Comparison of ENCODE assay signal across 17 mouse cellular contexts in genomic region chr14:62454760-62455569, GRCm38 (mm10). TPM values are rescaled to one million over a fixed set of nuclear protein-coding genes. Genes with fewer than 3 reads are reported as not detected.
DNase-seq lines count a peak whose midpoint lies in the region; ATAC-seq and TF ChIP-seq lines count a peak whose summit lies in the region.
"Had no signal": no experiment of that assay in that cellular context is flagged by ENCODE, and none has a peak within 500 bp of the region (broad histone marks: within the 10 kb centered on the region; RNA-seq: fewer than 3 reads in every experiment).

No protein-coding gene starts in this region.

- H3K4me3 ChIP-seq in forebrain, embryonic 11.5 days (ENCODE audit: low read depth, low read length) = no peak overlapping the region
- H3K4me3 ChIP-seq in forebrain, embryonic 10.5 days = no peak overlapping the region
- H3K4me3 ChIP-seq in midbrain, embryonic 12.5 days = no peak overlapping the region
- H3K4me3 ChIP-seq in midbrain, embryonic 10.5 days = no peak overlapping the region
- H3K4me3 ChIP-seq in forebrain, postnatal 0 days (ENCODE audit: low read depth, low read length) = 0 out of 2 replicates have a peak overlapping the region, but pooled peaks have one; percentile 22
- H3K4me3 ChIP-seq in neural tube, embryonic 15.5 days (replicated peaks) = no peak overlapping the region
- H3K4me3 ChIP-seq: kidney, embryonic 15.5 days; liver, embryonic 13.5 days had no signal

- no peak overlapping the region for H3K9ac ChIP-seq in forebrain, embryonic 11.5 days (ENCODE audit: low read length)
- no peak overlapping the region for H3K9ac ChIP-seq in midbrain, embryonic 12.5 days (replicated peaks)
- 0 out of 2 replicates have a peak overlapping the region, but pooled peaks have one; percentile 35 for H3K9ac ChIP-seq in forebrain, postnatal 0 days
- no peak overlapping the region for H3K9ac ChIP-seq in neural tube, embryonic 15.5 days (replicated peaks)
- H3K9ac ChIP-seq: kidney, embryonic 15.5 days; liver, embryonic 13.5 days had no signal

- no peaks in the 10 kb centered on the region; the same call in 1 of the 2 replicates for H3K4me1 ChIP-seq in forebrain, embryonic 11.5 days (replicated peaks; ENCODE audit: control insufficient read depth, insufficient read depth, low read length)
- H3K4me1 ChIP-seq in forebrain, embryonic 10.5 days = peaks cover 8% of the 10 kb centered on the region; the same call in 1 of the 2 replicates
- peaks cover 20% of the 10 kb centered on the region for H3K4me1 ChIP-seq in midbrain, embryonic 12.5 days
- H3K4me1 ChIP-seq in midbrain, embryonic 10.5 days = peaks cover 2% of the 10 kb centered on the region; the same call in 1 of the 2 replicates
- peaks cover 24% of the 10 kb centered on the region for H3K4me1 ChIP-seq in forebrain, postnatal 0 days (ENCODE audit: insufficient read depth)
- H3K4me1 ChIP-seq in neural tube, embryonic 15.5 days = peaks cover 33% of the 10 kb centered on the region
- H3K4me1 ChIP-seq: kidney, embryonic 15.5 days; liver, embryonic 13.5 days had no signal

- H3K9me3 ChIP-seq in forebrain, embryonic 11.5 days (ENCODE audit: control insufficient read depth, low read length) = no peaks in the 10 kb centered on the region
- no peaks in the 10 kb centered on the region for H3K9me3 ChIP-seq in forebrain, embryonic 10.5 days
- no peaks in the 10 kb centered on the region for H3K9me3 ChIP-seq in midbrain, embryonic 12.5 days
- H3K9me3 ChIP-seq in midbrain, embryonic 10.5 days (replicated peaks) = no peaks in the 10 kb centered on the region
- no peaks in the 10 kb centered on the region for H3K9me3 ChIP-seq in forebrain, postnatal 0 days (ENCODE audit: low read length)
- no peaks in the 10 kb centered on the region for H3K9me3 ChIP-seq in neural tube, embryonic 15.5 days (replicated peaks)
- H3K9me3 ChIP-seq: kidney, embryonic 15.5 days; liver, embryonic 13.5 days had no signal

- DNase-seq in forebrain, embryonic 11.5 days (ENCODE audit: low spot score) = no peak
- no peak for DNase-seq in forebrain, embryonic 10.5 days (ENCODE audit: extremely low spot score, low spot score)
- no peak for DNase-seq in midbrain, embryonic 10.5 days (ENCODE audit: low spot score)
- DNase-seq in forebrain, postnatal 0 days = peak; percentile 81
- DNase-seq: adrenal gland, adult 8-10 months; B cell, adult 2 months; cerebellum, adult 18-20 months; heart, adult 11 months; left cerebral cortex, postnatal 4 days; liver, embryonic 13.5 days; thymus, postnatal 4 days had no signal

- TF ChIP-seq CTCF in forebrain, postnatal 0 days (IDR thresholded peaks at IDR 0.05; ENCODE audit: low read depth) = no peak; the same call in 1 of the 2 replicates

- ATAC-seq in forebrain, embryonic 11.5 days (replicated peaks; ENCODE audit: low FRiP score) = peak; percentile 55; the same call in 1 of the 2 replicates
- ATAC-seq in midbrain, embryonic 12.5 days (ENCODE audit: low FRiP score, low read depth) = peak; percentile 59
- ATAC-seq in forebrain, postnatal 0 days = peak; percentile 78
- ATAC-seq in neural tube, embryonic 15.5 days (ENCODE audit: low FRiP score) = peak; percentile 89
- no peak for ATAC-seq in monocyte, adult 5-6 weeks (replicated peaks; ENCODE audit: insufficient number of reproducible peaks, low FRiP score, low TSS enrichment, poor library complexity, severe bottlenecking)
- ATAC-seq: inflammation-experienced regulatory T-cells, adult 6 months had no signal

- no peaks in the 10 kb centered on the region for H3K36me3 ChIP-seq in forebrain, embryonic 11.5 days (ENCODE audit: control insufficient read depth, insufficient read depth, low read length)
- no peaks in the 10 kb centered on the region for H3K36me3 ChIP-seq in forebrain, embryonic 10.5 days (replicated peaks)
- no peaks in the 10 kb centered on the region for H3K36me3 ChIP-seq in midbrain, embryonic 12.5 days
- H3K36me3 ChIP-seq in midbrain, embryonic 10.5 days = no peaks in the 10 kb centered on the region
- no peaks in the 10 kb centered on the region for H3K36me3 ChIP-seq in forebrain, postnatal 0 days (ENCODE audit: insufficient read depth)
- H3K36me3 ChIP-seq in neural tube, embryonic 15.5 days = no peaks in the 10 kb centered on the region
- H3K36me3 ChIP-seq: kidney, embryonic 15.5 days; liver, embryonic 13.5 days had no signal

- H3K27me3 ChIP-seq in forebrain, embryonic 11.5 days (ENCODE audit: control insufficient read depth, insufficient read depth, low read length) = no peaks in the 10 kb centered on the region
- no peaks in the 10 kb centered on the region for H3K27me3 ChIP-seq in forebrain, embryonic 10.5 days (ENCODE audit: poor library complexity, severe bottlenecking)
- H3K27me3 ChIP-seq in midbrain, embryonic 12.5 days = no peaks in the 10 kb centered on the region; the same call in 1 of the 2 replicates
- no peaks in the 10 kb centered on the region for H3K27me3 ChIP-seq in midbrain, embryonic 10.5 days (ENCODE audit: low read depth, poor library complexity, severe bottlenecking)
- no peaks in the 10 kb centered on the region for H3K27me3 ChIP-seq in forebrain, postnatal 0 days (ENCODE audit: insufficient read depth, low read length)
- 0 out of 2 replicates have a peak, but pooled peaks cover 3% of the 10 kb centered on the region for H3K27me3 ChIP-seq in neural tube, embryonic 15.5 days (replicated peaks)
- H3K27me3 ChIP-seq: kidney, embryonic 15.5 days had no signal

- 59% methylated on average over 9 of the region's 9 CpGs for WGBS in forebrain, embryonic 11.5 days
- WGBS in forebrain, embryonic 10.5 days = 77% methylated on average over 9 of the region's 9 CpGs
- 53% methylated on average over 9 of the region's 9 CpGs for WGBS in midbrain, embryonic 12.5 days
- WGBS in midbrain, embryonic 10.5 days = 79% methylated on average over 9 of the region's 9 CpGs
- 17% methylated on average over 9 of the region's 9 CpGs for WGBS in forebrain, postnatal 0 days
- 41% methylated on average over 9 of the region's 9 CpGs for WGBS in neural tube, embryonic 15.5 days

- no peak overlapping the region for H3K4me2 ChIP-seq in forebrain, embryonic 11.5 days (ENCODE audit: low read depth, low read length, severe bottlenecking)
- H3K4me2 ChIP-seq in midbrain, embryonic 12.5 days (replicated peaks) = no peak overlapping the region
- peak overlapping the region; percentile 41 for H3K4me2 ChIP-seq in forebrain, postnatal 0 days (ENCODE audit: low read depth)
- H3K4me2 ChIP-seq in neural tube, embryonic 15.5 days = peak overlapping the region; percentile 46; the same call in 1 of the 2 replicates
- H3K4me2 ChIP-seq: kidney, embryonic 15.5 days; liver, embryonic 13.5 days had no signal

- no peak overlapping the region for H3K27ac ChIP-seq in forebrain, embryonic 11.5 days (ENCODE audit: low read depth, low read length)
- no peak overlapping the region for H3K27ac ChIP-seq in forebrain, embryonic 10.5 days
- 0 out of 2 replicates have a peak overlapping the region, but pooled peaks have one; percentile 52 for H3K27ac ChIP-seq in midbrain, embryonic 12.5 days (replicated peaks)
- H3K27ac ChIP-seq in midbrain, embryonic 10.5 days (replicated peaks) = no peak overlapping the region; the same call in 1 of the 2 replicates
- H3K27ac ChIP-seq in forebrain, postnatal 0 days (ENCODE audit: low read depth, low read length) = peak overlapping the region; percentile 37
- peak overlapping the region; percentile 80 for H3K27ac ChIP-seq in neural tube, embryonic 15.5 days (replicated peaks)
- H3K27ac ChIP-seq: kidney, embryonic 15.5 days; liver, embryonic 13.5 days had no signal

RNA-seq across cellular contexts. Expression of gene Gucy1b2, which starts 1.1 kb away (rescaled TPM):
- polyA plus RNA-seq in forebrain, embryonic 11.5 days (2014; fragmentation: Nextera tagmentation; extraction: Ambion mirVana) = 0.52 and 1.1 TPM in 2 replicates
- polyA plus RNA-seq in forebrain, embryonic 10.5 days (2016; fragmentation: Nextera tagmentation; extraction: Ambion mirVana) = 0.06 TPM in 1 of 2 replicates, not detected in the other
- polyA plus RNA-seq in midbrain, embryonic 12.5 days (2016; fragmentation: Nextera tagmentation; extraction: Ambion mirVana) = 1.6 and 2.2 TPM in 2 replicates
- 0.25 and 0.53 TPM in 2 replicates for polyA plus RNA-seq in midbrain, embryonic 10.5 days (2016; fragmentation: Nextera tagmentation; extraction: Ambion mirVana)
- total RNA-seq in forebrain, postnatal 0 days (2014; rRNA removed) = 0.92 and 1.4 TPM in 2 replicates
- polyA plus RNA-seq in forebrain, postnatal 0 days (2015; fragmentation: Nextera tagmentation; extraction: Ambion mirVana) = 0.64 and 0.84 TPM in 2 replicates
- 0.26 and 0.38 TPM in 2 replicates for polyA plus RNA-seq in neural tube, embryonic 15.5 days (2015; fragmentation: Nextera tagmentation; extraction: Ambion mirVana)
- not detected in 3 replicates for total RNA-seq in monocyte, adult 5-6 weeks (2017)
- total RNA-seq: megakaryocyte progenitor cell, adult 5-6 weeks had no signal
- polyA plus RNA-seq: inflammation-experienced regulatory T-cells, adult 6 months; kidney, embryonic 15.5 days; liver, embryonic 13.5 days had no signal

Comparison
In these comparisons a context has a peak if more than half of its experiments do, and no peak if none do; other contexts are left out.
1. H3K27ac ChIP-seq: peak in midbrain, embryonic 12.5 days (single experiment), forebrain, postnatal 0 days (single experiment) and neural tube, embryonic 15.5 days (single experiment); none in forebrain, embryonic 11.5 days (single experiment), forebrain, embryonic 10.5 days (single experiment) and midbrain, embryonic 10.5 days (single experiment).
2. H3K4me2 ChIP-seq: peak in forebrain, postnatal 0 days (single experiment) and neural tube, embryonic 15.5 days (single experiment); none in forebrain, embryonic 11.5 days (single experiment) and midbrain, embryonic 12.5 days (single experiment).